Mouse (Mus musculus) G1E (cell line): ENCODE results near the gene Col1a2. TPM values are rescaled to one million over a fixed set of nuclear protein-coding genes. Genes with fewer than 3 reads are reported as not detected.

Experiments used
- ATAC-seq: 2 replicates; pipeline ENCODE4 v1.8.0; 2016; ENCODE audit warnings: mild to moderate bottlenecking; ENCODE audit not compliant: insufficient number of reproducible peaks, poor library complexity, low FRiP score, severe bottlenecking; ENCODE audit errors: extremely low read depth
- DNase-seq: peaks from one replicate; pipeline ENCODE4 v3.0.0; 2012; ENCODE audit warnings: low spot score
- H3K27me3 ChIP-seq: 2 replicates; pipeline ENCODE4 v1.6.1; 2012; ENCODE audit warnings: mild to moderate bottlenecking, low read length, inconsistent platforms; ENCODE audit not compliant: insufficient read depth
- H3K36me3 ChIP-seq: replicated peaks from 2 replicates; pipeline ENCODE3; 2012; ENCODE audit warnings: mild to moderate bottlenecking, inconsistent platforms
- H3K4me1 ChIP-seq: 2 replicates; pipeline ENCODE4 v1.6.1; 2012; ENCODE audit warnings: low read depth, low read length, inconsistent platforms, mixed read lengths; ENCODE audit not compliant: insufficient read depth
- H3K4me3 ChIP-seq: 2 replicates; pipeline ENCODE4 v1.5.1; 2012; ENCODE audit warnings: low read depth, mild to moderate bottlenecking, inconsistent platforms, low read length, moderate library complexity, mixed read lengths
- H3K9me3 ChIP-seq: replicated peaks from 2 replicates; pipeline ENCODE4 v1.6.1; 2012; ENCODE audit warnings: inconsistent platforms
- CTCF ChIP-seq: IDR thresholded peaks from 2 replicates; pipeline ENCODE4 v1.5.1; 2012; ENCODE audit warnings: low read depth, low read length, inconsistent platforms, mixed read lengths
- GATA1 ChIP-seq: IDR thresholded peaks from 2 replicates; pipeline ENCODE4 v1.6.1; 2012; ENCODE audit warnings: borderline replicate concordance, low read length, inconsistent platforms, mixed read lengths
- GATA2 ChIP-seq: IDR thresholded peaks from 2 replicates; pipeline ENCODE4 v1.6.1; 2012; ENCODE audit warnings: low read depth, low read length, inconsistent platforms, borderline replicate concordance
- POLR2AphosphoS5 ChIP-seq: IDR thresholded peaks from 2 replicates; pipeline ENCODE4 v1.6.1; 2012; ENCODE audit warnings: low read depth, low read length, inconsistent platforms; ENCODE audit not compliant: insufficient replicate concordance
- TAL1 ChIP-seq: conservative IDR thresholded peaks from 2 replicates; pipeline ENCODE4 v1.6.1; 2012; ENCODE audit warnings: low read depth, low read length, inconsistent platforms, mixed read lengths
- polyA plus RNA-seq: library from polyadenylated mRNA; stranded (reverse); fragments of >175 nt; gene quantifications from 2 replicates; pipeline ENCODE4 v1.2.3, GENCODE M21; 2012
- total RNA-seq, 2 experiments: library from RNA; stranded (forward) in 1 of 2; stranded (reverse) in 1 of 2; fragments of 200-1000 nt in 1 of 2; fragments of >200 nt in 1 of 2; fragmentation: Nextera tagmentation in 1 of 2; gene quantifications; 2 replicates each; pipeline ENCODE4 v1.2.3; 2014 to 2017

The Col1a2 gene
- total and polyA plus RNA-seq, 3 experiments, result 0.55 TPM; not detected in 2

- Histone ChIP-seq H3K4me3 (no peak overlapping the region), H3K36me3 (no peaks in the 10 kb centered on the region), H3K9me3 (no peaks in the 10 kb centered on the region), H3K4me1 (no peaks in the 10 kb centered on the region), H3K27me3 (0 out of 2 replicates have a peak, but pooled peaks cover 4% of the 10 kb centered on the region)
- DNase-seq (no peak), ATAC-seq (no peak)
- TF ChIP-seq TAL1 (no peak), POLR2AphosphoS5 (no peak), CTCF (no peak), GATA2 (no peak), GATA1 (no peak)
Observed at GRCm38 (mm10) chr6:4483577-4483936, 21.1 kb upstream of the Col1a2 start.

GRCm38 (mm10) chr6:4483937-4484601 is 20.5 kb upstream of the Col1a2 start:
- Histone ChIP-seq H3K9me3 (no peaks in the 10 kb centered on the region), H3K4me1 (no peaks in the 10 kb centered on the region), H3K4me3 (no peak overlapping the region), H3K36me3 (no peaks in the 10 kb centered on the region), H3K27me3 (peaks cover 4% of the 10 kb centered on the region; the same call in 1 of the 2 replicates)
- no peak for ATAC-seq
- no peak for DNase-seq
- TF ChIP-seq GATA1 (no peak), POLR2AphosphoS5 (no peak), TAL1 (no peak), GATA2 (no peak), CTCF (no peak)

GRCm38 (mm10) chr6:4488349-4488748 is 16.3 kb upstream of the Col1a2 start:
- ATAC-seq, result no peak
- no peak for DNase-seq
- Histone ChIP-seq H3K9me3 (no peaks in the 10 kb centered on the region), H3K36me3 (no peaks in the 10 kb centered on the region), H3K4me1 (no peaks in the 10 kb centered on the region), H3K4me3 (no peak overlapping the region), H3K27me3 (peaks cover 10% of the 10 kb centered on the region; the same call in 1 of the 2 replicates)
- TF ChIP-seq GATA2 (no peak), CTCF (no peak), TAL1 (no peak), GATA1 (no peak), POLR2AphosphoS5 (no peak)

GRCm38 (mm10) chr6:4488966-4489365 is 15.6 kb upstream of the Col1a2 start:
- Histone ChIP-seq H3K4me1 (no peaks in the 10 kb centered on the region), H3K27me3 (peaks cover 10% of the 10 kb centered on the region; the same call in 1 of the 2 replicates), H3K36me3 (no peaks in the 10 kb centered on the region), H3K9me3 (no peaks in the 10 kb centered on the region), H3K4me3 (no peak overlapping the region)
- no peak for ATAC-seq
- TF ChIP-seq POLR2AphosphoS5 (no peak), GATA2 (no peak), CTCF (no peak), TAL1 (no peak), GATA1 (no peak)
- no peak for DNase-seq

GRCm38 (mm10) chr6:4489366-4490245 is 15.0 kb upstream of the Col1a2 start:
- DNase-seq, result no peak
- Histone ChIP-seq H3K4me3 (no peak overlapping the region), H3K4me1 (no peaks in the 10 kb centered on the region), H3K9me3 (no peaks in the 10 kb centered on the region), H3K36me3 (no peaks in the 10 kb centered on the region), H3K27me3 (peaks cover 5% of the 10 kb centered on the region; the same call in 1 of the 2 replicates)
- ATAC-seq, result no peak
- no peak for TF ChIP-seq GATA2
- TF ChIP-seq CTCF, result no peak
- TF ChIP-seq GATA1, result no peak
- no peak for TF ChIP-seq POLR2AphosphoS5
- TF ChIP-seq TAL1, result no peak

GRCm38 (mm10) chr6:4493666-4494065 is 10.9 kb upstream of the Col1a2 start:
- no peak for DNase-seq
- H3K36me3 ChIP-seq, result no peaks in the 10 kb centered on the region
- no peak for ATAC-seq
- no peaks in the 10 kb centered on the region for H3K4me1 ChIP-seq
- no peak overlapping the region for H3K4me3 ChIP-seq
- H3K27me3 ChIP-seq, result peaks cover 7% of the 10 kb centered on the region; the same call in 1 of the 2 replicates
- TF ChIP-seq GATA1 (no peak), TAL1 (no peak), POLR2AphosphoS5 (no peak), GATA2 (no peak), CTCF (no peak)
- no peaks in the 10 kb centered on the region for H3K9me3 ChIP-seq
